In genomic region chr14:31285728-31286127, GRCm38 (mm10) we compare ENCODE assay signal across 16 mouse cellular contexts.
"Had no signal": no experiment of that assay in that cellular context is flagged by ENCODE, and none has a peak within 500 bp of the region (broad histone marks: within the 10 kb centered on the region; RNA-seq: fewer than 3 reads in every experiment).

No protein-coding gene starts in this region.

- H3K9ac ChIP-seq: neural tube, embryonic 13.5 days; neural tube, embryonic 15.5 days; stomach, embryonic 15.5 days had no signal

- H3K4me1 ChIP-seq: neural tube, embryonic 13.5 days; neural tube, embryonic 15.5 days; stomach, embryonic 15.5 days had no signal

- H3K27me3 ChIP-seq: neural tube, embryonic 13.5 days; neural tube, embryonic 15.5 days; stomach, embryonic 15.5 days had no signal

- H3K9me3 ChIP-seq: neural tube, embryonic 13.5 days; neural tube, embryonic 15.5 days; stomach, embryonic 15.5 days had no signal

- DNase-seq: retina, postnatal 1 day; right cerebral cortex, adult 18-20 months; right cerebral cortex, postnatal 14 days; right cerebral cortex, postnatal 25 days; right cerebral cortex, postnatal 4 days; spleen, adult 18-20 months; thymus, adult 18-20 months; thymus, adult 2 months; thymus, postnatal 14 days; thymus, postnatal 25 days; thymus, postnatal 36 days; thymus, postnatal 4 days had no signal

- H3K4me3 ChIP-seq: neural tube, embryonic 13.5 days; neural tube, embryonic 15.5 days; stomach, embryonic 15.5 days had no signal

- H3K27ac ChIP-seq: neural tube, embryonic 13.5 days; neural tube, embryonic 15.5 days; stomach, embryonic 15.5 days; stomach, postnatal 0 days had no signal

- H3K36me3 ChIP-seq: neural tube, embryonic 13.5 days; neural tube, embryonic 15.5 days; stomach, embryonic 15.5 days had no signal

- H3K4me2 ChIP-seq: neural tube, embryonic 13.5 days; neural tube, embryonic 15.5 days; stomach, embryonic 15.5 days had no signal
